Mouse (Mus musculus) hindbrain, embryonic 13.5 days (tissue): ENCODE results near the gene Slc26a5. TPM values are rescaled to one million over a fixed set of nuclear protein-coding genes. Genes with fewer than 3 reads are reported as not detected.

Experiments used
- polyA plus RNA-seq: library from polyadenylated mRNA; unstranded; fragments of >200 nt; fragmentation: Nextera tagmentation; extraction: Ambion mirVana; gene quantifications from 2 replicates; pipeline ENCODE4 v1.2.1, GENCODE M21; 2015

Slc26a5 gene
- polyA plus RNA-seq, 1 experiment from 2014 or later, result 0.17 TPM

Other genes starting within 250 kb of the Slc26a5 start
- 0.31 and 0.58 TPM in 2 replicates for gene Fbxl13, start 220.0 kb downstream of the Slc26a5 start, polyA plus RNA-seq
- 63.1 and 68.4 TPM in 2 replicates for gene Armc10, start 219.8 kb downstream of the Slc26a5 start, polyA plus RNA-seq
- 2.1 TPM in 2 replicates for gene Napepld, start 164.2 kb downstream of the Slc26a5 start, polyA plus RNA-seq
- 79.5 and 81.3 TPM in 2 replicates for gene Pmpcb, start 128.5 kb downstream of the Slc26a5 start, polyA plus RNA-seq
- gene Dnajc2, start 80.4 kb downstream of the Slc26a5 start, polyA plus RNA-seq, result 74.0 and 81.0 TPM in 2 replicates
- gene Psmc2, start 80.3 kb downstream of the Slc26a5 start, polyA plus RNA-seq, result 195 and 198 TPM in 2 replicates